Mouse (Mus musculus): ENCODE measurements around the gene Slc25a43. TPM values are rescaled to one million over a fixed set of nuclear protein-coding genes. Genes with fewer than 3 reads are reported as not detected.

Slc25a43 gene
- total RNA-seq, 2 experiments from 2014 or later, result 0.41 TPM; not detected in 1

DNA sequence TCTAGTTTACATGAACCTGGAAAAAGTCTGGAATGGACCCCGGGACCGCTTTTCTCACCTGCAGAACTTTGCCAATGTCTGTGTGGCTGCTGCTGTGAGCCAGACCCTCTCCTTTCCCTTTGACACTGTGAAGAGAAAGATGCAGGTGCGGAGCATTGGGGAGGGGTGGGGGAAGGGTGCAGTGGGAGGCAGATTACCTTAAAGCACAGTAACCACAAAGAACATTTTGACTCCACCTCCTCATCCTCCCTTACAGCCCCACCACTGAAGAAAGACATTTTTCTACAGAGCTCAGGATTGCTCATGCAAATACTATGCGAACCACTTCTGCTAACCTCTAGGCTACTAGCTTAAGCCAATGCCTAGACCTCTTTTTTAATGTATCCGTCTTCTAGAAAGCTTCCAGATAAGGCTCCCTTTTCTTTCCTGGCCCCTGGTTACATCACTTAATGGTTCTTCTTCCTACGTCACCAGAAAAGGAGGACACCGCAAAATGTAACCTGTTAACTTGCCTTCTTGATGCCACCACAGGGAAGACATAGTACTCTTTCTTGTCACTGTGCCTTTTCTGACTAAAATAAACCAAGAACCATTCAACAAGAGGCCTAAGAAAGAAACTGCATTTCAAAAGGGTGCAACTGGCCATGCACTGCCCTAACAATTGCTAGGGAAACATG lies 14.5 kb downstream of the Slc25a43 start:
- no peak for DNase-seq (ENCODE audit: extremely low spot score in 1 of 2, low spot score in 2 of 2)
- no peak overlapping the region for H3K27ac ChIP-seq
- intact Hi-C loops (cut with DNase I), result no loop called here
- no peak for TF ChIP-seq CTCF (IDR thresholded peaks at IDR 0.05)
- no peak overlapping the region for H3K4me3 ChIP-seq

DNA sequence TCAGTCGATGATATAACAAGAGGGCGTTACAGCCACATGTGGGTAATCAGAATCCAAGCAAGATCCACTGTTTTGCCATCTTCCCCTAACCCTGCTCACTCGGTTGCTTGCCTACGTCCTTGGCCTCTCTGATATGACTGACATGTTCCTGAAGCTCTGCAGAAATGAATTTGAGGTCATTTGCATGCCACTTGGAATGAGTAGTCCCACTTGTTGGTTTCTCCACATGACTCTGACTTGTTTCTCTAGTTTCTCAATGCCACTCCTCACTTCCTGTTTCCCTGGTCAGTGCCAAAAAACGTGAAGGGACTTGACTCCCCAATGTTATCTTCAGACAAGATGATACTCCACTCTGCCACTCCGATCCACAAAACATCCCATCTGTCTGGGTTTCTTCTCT lies 15.1 kb downstream of the Slc25a43 start:
- intact Hi-C loops (cut with DNase I), result no loop called here
- Histone ChIP-seq H3K4me3 (no peak overlapping the region), H3K27ac (no peak overlapping the region)
- no peak for DNase-seq (ENCODE audit: extremely low spot score in 1 of 2, low spot score in 2 of 2)
- no peak for TF ChIP-seq CTCF (IDR thresholded peaks at IDR 0.05)

DNA sequence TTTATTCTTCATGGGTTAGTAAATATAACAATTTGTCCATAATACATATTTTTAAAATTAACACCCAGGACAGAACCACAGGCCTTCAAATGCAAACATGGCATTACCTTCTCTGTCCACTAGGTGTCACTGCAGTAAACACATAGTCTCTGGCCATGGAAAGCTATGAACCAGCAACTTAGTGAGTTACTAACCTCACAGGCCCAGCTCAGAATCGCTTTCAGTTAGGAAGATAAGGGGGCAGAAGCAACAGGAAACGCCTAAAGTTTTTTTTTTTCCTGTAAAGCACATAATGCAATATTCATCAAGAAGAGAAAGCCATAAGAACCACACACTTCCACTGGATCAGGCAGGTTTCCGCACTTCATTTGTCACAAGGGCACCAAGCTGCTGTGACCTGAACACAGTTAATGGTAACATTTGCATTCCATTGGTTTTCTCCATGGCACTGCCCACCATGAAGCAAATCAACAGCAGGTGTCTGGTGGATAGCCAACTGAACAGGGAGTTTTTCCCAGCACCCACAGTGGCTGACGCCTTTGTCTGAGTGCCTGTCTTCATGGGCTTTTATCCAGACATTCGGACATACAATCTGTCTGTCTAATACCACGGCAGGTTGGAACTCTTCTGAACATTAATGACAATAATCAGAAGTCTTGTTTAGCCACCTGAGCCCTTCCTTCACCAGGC lies 17.6 kb downstream of the Slc25a43 start:
- intact Hi-C loops (cut with DNase I), result loop anchor here (2.0 to 5.0 kb wide), 4 partner anchors 36 to 311 kb away; partner anchors contain the start of gene Slc25a5
- DNase-seq (ENCODE audit: extremely low spot score in 1 of 2, low spot score in 2 of 2), result peak; percentile 24 to 32
- peak; percentile 90 for TF ChIP-seq CTCF (IDR thresholded peaks at IDR 0.05)
- Histone ChIP-seq H3K4me3 (no peak overlapping the region), H3K27ac (no peak overlapping the region)

DNA sequence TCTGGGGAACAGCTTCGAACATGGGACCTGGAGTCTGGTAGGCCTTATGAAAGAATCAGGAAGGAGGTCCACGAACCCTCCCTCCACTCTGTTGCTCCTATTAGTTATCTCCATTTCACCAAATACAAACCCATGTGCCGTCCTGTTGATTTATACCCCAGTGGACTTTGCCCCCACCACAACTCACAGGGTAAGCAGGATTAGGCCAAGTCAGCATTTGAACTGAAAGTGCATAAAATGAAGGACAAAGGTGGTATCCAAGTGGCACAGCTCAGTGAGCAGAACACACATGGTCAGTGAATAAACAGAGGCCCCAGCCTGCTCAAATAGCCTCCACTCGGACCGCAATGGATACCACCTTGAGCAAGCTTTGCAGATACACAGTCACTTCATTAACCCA lies 18.8 kb downstream of the Slc25a43 start:
- Histone ChIP-seq H3K27ac (no peak overlapping the region), H3K4me3 (no peak overlapping the region)
- no peak for TF ChIP-seq CTCF (IDR thresholded peaks at IDR 0.05)
- DNase-seq (ENCODE audit: extremely low spot score in 1 of 2, low spot score in 2 of 2), result no peak
- intact Hi-C loops (cut with DNase I), result loop anchor here (5.0 kb wide), 3 partner anchors 35 to 310 kb away; partner anchors contain the start of gene Slc25a5

DNA sequence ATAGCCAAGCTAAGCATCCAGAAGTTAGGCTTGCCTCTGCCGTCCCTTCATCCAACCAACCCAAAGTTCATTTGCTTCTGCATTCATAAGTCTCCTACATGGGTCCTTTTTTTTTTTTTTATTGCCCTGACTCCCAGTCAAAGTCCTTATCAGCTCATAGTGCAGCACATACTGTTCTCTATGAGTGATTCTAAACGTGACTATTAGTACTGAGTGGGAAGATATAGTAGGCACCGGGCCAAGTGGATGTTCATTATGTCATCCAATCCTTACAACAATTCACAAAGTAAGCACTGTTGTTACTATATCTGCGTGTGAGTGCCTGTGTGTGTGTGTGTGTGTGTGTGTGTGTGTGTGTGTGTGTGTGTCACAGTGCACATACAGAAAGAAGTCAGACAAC lies 19.4 kb downstream of the Slc25a43 start:
- DNase-seq (ENCODE audit: extremely low spot score in 1 of 2, low spot score in 2 of 2), result no peak
- Histone ChIP-seq H3K4me3 (no peak overlapping the region), H3K27ac (no peak overlapping the region)
- no peak for TF ChIP-seq CTCF (IDR thresholded peaks at IDR 0.05)
- intact Hi-C loops (cut with DNase I), result loop anchor here (5.0 kb wide), 3 partner anchors 34 to 309 kb away; partner anchors contain the start of gene Slc25a5

DNA sequence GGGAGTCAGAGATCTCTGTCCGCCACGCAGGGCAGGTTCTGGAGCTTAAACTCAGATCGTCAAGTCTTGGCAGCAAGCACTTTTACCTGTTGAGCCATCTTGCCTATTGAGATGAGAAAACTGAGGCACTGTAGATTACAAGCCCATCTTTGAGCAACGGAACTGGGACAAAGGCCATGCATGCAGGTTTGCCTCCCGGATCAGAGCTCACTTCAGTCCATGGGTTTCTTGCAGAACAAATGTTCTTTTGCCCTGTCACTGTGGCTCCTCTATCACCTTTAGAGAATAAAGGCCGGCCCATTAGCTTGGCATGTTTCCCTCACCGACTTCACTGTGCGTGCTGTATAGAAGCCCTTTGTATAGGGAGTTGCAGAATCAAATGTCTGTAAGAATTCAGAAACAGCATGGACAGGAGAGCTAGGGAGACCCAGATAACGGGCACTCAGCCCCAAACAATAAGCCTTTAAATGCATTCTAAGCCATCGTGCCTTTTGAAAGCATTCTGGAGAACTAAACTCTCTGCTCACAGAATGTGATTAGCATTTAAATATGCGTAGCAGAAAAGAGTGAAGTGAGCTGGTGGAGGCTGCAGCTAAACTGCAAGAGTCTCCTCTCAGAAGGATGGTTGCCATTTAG lies 20.0 kb downstream of the Slc25a43 start:
- Histone ChIP-seq H3K4me3 (no peak overlapping the region), H3K27ac (no peak overlapping the region)
- intact Hi-C loops (cut with DNase I), result loop anchor here (5.0 kb wide), 3 partner anchors 34 to 309 kb away; partner anchors contain the start of gene Slc25a5
- DNase-seq (ENCODE audit: extremely low spot score in 1 of 2, low spot score in 2 of 2), result no peak
- no peak for TF ChIP-seq CTCF (IDR thresholded peaks at IDR 0.05)

DNA sequence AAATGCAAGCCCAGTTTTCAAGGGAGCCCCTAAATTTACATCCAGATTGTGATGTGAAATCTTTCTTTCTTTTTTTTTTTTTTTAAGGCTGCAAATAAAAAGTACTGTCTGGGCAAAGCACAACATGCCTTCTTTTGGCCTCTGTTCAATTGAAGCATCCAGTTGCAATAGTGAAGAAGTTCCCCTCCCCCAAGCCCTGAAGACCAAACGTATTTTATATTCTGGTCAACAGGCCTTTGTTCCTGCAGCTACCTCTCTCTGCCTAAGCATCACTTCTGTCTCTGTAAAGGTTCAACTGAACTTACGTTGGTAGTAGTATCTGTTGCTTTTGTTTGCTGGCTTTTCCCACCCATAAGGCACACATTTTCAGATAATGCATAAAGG lies 20.5 kb downstream of the Slc25a43 start:
- intact Hi-C loops (cut with DNase I), result loop anchor here (5.0 kb wide), 3 partner anchors 33 to 308 kb away; partner anchors contain the start of gene Slc25a5
- no peak for TF ChIP-seq CTCF (IDR thresholded peaks at IDR 0.05)

DNA sequence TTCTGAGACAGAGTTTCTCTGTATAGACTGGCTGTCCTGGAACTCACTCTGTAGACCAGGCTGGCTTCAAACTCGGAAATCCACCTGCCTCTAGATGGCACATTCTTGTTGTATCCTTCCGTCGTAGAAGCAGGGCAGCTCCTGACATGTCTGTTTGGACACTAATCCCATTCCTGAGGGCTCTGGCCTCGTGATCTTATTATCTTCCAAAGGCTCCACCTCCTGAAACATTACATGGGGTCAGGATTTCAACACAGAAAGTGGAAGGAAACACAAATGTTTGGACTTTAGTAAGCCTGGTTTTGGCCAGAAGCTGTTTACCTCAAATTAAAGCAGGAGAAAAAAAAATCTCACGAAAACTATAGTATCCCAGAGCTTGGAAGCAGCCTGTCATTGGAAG lies 23.9 kb downstream of the Slc25a43 start:
- Histone ChIP-seq H3K27ac (no peak overlapping the region), H3K4me3 (no peak overlapping the region)
- no peak for TF ChIP-seq CTCF (IDR thresholded peaks at IDR 0.05)
- DNase-seq (ENCODE audit: extremely low spot score in 1 of 2, low spot score in 2 of 2), result no peak
- intact Hi-C loops (cut with DNase I), result no loop called here

More for the DNA sequence above, 20.5 kb downstream of the Slc25a43 start:
- Histone ChIP-seq H3K4me3 (no peak overlapping the region), H3K27ac (no peak overlapping the region)
- no peak for DNase-seq (ENCODE audit: extremely low spot score in 1 of 2, low spot score in 2 of 2)

DNA sequence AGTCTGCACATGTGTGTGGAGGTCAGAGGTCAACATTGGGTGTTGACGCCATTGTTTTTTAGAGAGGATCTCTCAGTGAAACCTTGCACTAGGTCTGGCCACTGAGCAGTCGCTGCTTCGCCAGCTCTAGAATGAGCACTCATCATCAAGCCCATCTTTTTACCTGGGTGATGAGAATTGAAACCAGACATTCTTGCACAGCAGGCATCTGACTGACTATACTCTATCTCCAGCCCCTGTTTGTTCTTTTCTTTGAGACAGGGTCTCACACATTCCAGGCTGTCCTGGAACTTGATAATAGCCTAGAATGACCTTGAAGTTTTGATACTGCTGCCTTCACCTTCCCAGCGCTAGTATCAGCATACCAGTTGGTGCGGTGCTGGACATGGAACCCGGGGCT lies 29.1 kb downstream of the Slc25a43 start:
- Histone ChIP-seq H3K4me3 (no peak overlapping the region), H3K27ac (no peak overlapping the region)
- DNase-seq (ENCODE audit: extremely low spot score in 1 of 2, low spot score in 2 of 2), result no peak
- TF ChIP-seq CTCF (IDR thresholded peaks at IDR 0.05), result no peak
- intact Hi-C loops (cut with DNase I), result no loop called here

DNA sequence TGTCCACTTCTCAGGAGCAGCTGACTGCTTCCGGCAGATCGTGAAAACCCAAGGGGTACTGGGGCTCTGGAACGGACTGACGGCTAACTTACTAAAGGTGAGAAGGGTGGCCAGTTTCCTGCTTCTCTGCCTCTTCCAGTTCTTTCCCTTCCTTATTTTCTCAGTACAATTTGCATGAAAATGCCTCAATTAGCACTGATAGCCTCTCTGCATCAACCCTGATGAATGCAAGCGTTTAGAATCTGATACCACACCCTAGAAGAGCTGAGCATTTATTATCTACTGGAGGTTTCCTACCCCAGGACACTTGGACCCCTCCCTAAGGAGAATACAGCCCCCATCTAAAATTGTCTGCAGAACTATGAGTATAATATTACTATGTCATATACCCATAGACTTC lies 32.1 kb downstream of the Slc25a43 start:
- Histone ChIP-seq H3K27ac (no peak overlapping the region), H3K4me3 (no peak overlapping the region)
- TF ChIP-seq CTCF (IDR thresholded peaks at IDR 0.05), result no peak
- DNase-seq (ENCODE audit: extremely low spot score in 1 of 2, low spot score in 2 of 2), result no peak
- intact Hi-C loops (cut with DNase I), result no loop called here

DNA sequence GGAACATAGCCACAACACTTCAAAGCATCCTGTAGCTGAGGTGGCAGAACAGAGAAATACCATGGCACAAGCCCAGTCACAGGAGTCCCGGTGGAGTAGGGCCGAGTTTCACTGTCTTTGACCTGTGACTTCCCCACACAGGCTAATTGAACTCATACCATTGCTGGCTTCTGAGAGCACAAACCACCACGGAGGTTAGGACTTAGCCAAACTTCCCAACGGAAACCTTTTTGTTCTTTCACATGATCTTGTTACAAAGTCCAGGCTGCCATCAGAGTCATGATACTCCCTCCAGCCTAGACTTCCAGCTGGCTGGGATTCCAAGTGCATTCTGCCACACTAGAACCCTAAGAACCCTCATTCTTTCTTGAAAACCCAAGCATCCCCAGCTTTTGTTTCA lies 34.2 kb downstream of the Slc25a43 start:
- no peak for TF ChIP-seq CTCF (IDR thresholded peaks at IDR 0.05)
- intact Hi-C loops (cut with DNase I), result no loop called here

DNA sequence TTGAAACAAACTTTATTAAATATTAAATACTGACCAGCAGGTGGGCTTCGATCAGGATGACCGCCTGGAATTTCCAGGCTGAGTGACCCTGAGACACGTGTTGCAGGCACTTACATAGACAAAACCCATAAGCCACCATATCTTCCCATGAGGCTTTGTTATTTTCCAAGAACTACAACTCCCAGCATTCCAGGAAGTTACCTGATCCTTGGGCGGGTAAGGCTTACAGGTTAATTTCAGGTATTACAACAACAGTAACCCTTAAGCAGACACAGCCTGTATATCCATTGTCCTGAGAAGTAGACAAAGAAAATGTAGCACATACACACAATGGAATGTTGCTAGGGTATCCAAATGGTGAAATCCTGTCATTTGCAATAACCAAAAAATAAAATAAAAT lies 45.9 kb downstream of the Slc25a43 start:
- no peak for DNase-seq (ENCODE audit: extremely low spot score in 1 of 2, low spot score in 2 of 2)
- no peak for TF ChIP-seq CTCF (IDR thresholded peaks at IDR 0.05)
- no peak overlapping the region for H3K4me3 ChIP-seq
- intact Hi-C loops (cut with DNase I), result no loop called here
- H3K27ac ChIP-seq, result no peak overlapping the region

More for the DNA sequence above, 34.2 kb downstream of the Slc25a43 start:
- no peak for DNase-seq (ENCODE audit: extremely low spot score in 1 of 2, low spot score in 2 of 2)
- H3K4me3 ChIP-seq, result no peak overlapping the region
- H3K27ac ChIP-seq, result no peak overlapping the region
